Mouse (Mus musculus) olfactory bulb, adult 2 months (tissue): ENCODE measurements at regions not wholly inside any gene's neighbourhood (a gene's known extent, or its start where the extent isn't known, plus 50 kb on each side); places are given as distances from the start of the nearest gene placed in this dataset.

ENCODE experiments used
- CTCF ChIP-seq: fragments of 200-500 bp; IDR thresholded peaks from 2 replicates; pipeline ENCODE4 v1.5.1; 2012; ENCODE audit warnings: low read depth, mild to moderate bottlenecking, low read length, moderate library complexity; ENCODE audit not compliant: insufficient read depth
- POLR2A ChIP-seq: fragments of 200-500 bp; IDR thresholded peaks from 2 replicates; pipeline ENCODE4 v1.6.1; 2012; ENCODE audit warnings: mild to moderate bottlenecking, low read depth, low read length, moderate library complexity; ENCODE audit not compliant: insufficient read depth

DNA sequence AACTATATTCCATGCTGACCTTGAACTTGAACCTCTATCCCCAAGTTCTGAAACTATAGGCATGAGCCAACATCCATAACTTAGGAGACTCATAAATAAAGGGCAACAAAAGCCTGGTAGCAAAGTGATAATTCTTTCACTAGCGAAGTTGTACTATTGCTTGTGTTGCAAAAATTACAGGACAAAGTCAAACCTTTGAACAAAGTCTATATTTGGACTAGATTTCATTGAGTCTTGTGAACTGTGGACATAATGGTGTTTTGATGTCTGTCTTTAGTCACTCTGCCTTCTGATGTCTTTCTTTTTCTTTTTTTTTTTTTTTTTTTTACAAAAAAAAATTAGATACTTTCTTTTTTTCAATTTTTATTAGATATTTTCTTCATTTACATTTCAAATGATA is 594.5 kb downstream of the Etv1 start:
- TF ChIP-seq POLR2A (no peak), CTCF (no peak)
